Mouse (Mus musculus) bone marrow, adult 2 months (tissue): ENCODE data around the gene Tbc1d10a. TPM values are rescaled to one million over a fixed set of nuclear protein-coding genes. Genes with fewer than 3 reads are reported as not detected.

Experiments
- H3K27ac ChIP-seq: fragments of 200-500 bp; 2 replicates; pipeline ENCODE4 v1.5.1; 2012; ENCODE audit warnings: low read depth, mild to moderate bottlenecking, control low read depth, inconsistent platforms, low read length; ENCODE audit not compliant: control insufficient read depth, poor library complexity, insufficient read depth
- H3K4me1 ChIP-seq: fragments of 200-500 bp; 2 replicates; pipeline ENCODE4 v1.6.1; 2011; ENCODE audit warnings: low read length; ENCODE audit not compliant: control insufficient read depth, insufficient read depth
- H3K4me3 ChIP-seq: fragments of 200-500 bp; replicated peaks from 2 replicates; pipeline ENCODE3; 2011; ENCODE audit warnings: mild to moderate bottlenecking, low read depth, low read length, control low read depth; ENCODE audit not compliant: control insufficient read depth
- CTCF ChIP-seq: fragments of 200-500 bp; IDR thresholded peaks from 2 replicates; pipeline ENCODE4 v1.5.1; 2011; ENCODE audit warnings: low read length, control low read depth; ENCODE audit not compliant: control insufficient read depth, insufficient read depth
- POLR2A ChIP-seq: fragments of 200-500 bp; IDR thresholded peaks from 2 replicates; pipeline ENCODE4 v1.6.1; 2011; ENCODE audit warnings: low read depth, mild to moderate bottlenecking, control low read depth, low read length, borderline replicate concordance; ENCODE audit not compliant: control insufficient read depth
- WGBS: fragments of 180-500 bp; shearing (Covaris S2); methylation state at CpG from one replicate; pipeline ENCODE4 v1.1.7; 2018; 5-methylcytosine and 5-hydroxymethylcytosine counted together
- polyA plus RNA-seq: library from polyadenylated mRNA; stranded (reverse); fragments of >200 nt; gene quantifications from 2 replicates; pipeline ENCODE4 v1.2.4, GENCODE M21; 2011; ENCODE audit warnings: low replicate concordance; ENCODE audit not compliant: missing spikeins, insufficient read depth, insufficient read length

Tbc1d10a gene
- polyA plus RNA-seq, 1 experiment = 13.5 TPM

DNA sequence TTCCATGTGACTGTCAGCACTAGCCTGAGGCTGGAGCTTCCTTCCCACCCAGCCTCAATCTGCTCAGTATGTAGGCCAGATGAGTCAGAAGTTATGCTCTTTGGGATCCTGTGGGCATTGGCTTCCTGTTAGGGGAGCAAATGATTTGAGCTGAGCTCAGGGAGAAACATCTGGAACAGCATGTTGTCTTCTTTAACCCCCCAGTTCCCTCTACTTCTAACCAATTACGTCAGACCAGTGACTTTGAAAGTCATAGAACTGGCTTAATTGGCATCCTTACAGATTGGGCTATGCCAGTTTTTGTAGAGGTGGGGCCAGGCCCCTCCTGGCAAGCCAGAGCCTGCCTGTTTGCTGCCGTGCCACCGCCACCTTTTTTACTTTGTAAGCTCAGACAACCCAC lies 4.1 kb downstream of the Tbc1d10a start:
- 82% methylated on average over 3 of the region's 3 CpGs for WGBS
- no peak for TF ChIP-seq POLR2A
- TF ChIP-seq CTCF = no peak
- H3K27ac ChIP-seq = no peak overlapping the region
- no peaks in the 10 kb centered on the region; the same call in 1 of the 2 replicates for H3K4me1 ChIP-seq
- H3K4me3 ChIP-seq = no peak overlapping the region

DNA sequence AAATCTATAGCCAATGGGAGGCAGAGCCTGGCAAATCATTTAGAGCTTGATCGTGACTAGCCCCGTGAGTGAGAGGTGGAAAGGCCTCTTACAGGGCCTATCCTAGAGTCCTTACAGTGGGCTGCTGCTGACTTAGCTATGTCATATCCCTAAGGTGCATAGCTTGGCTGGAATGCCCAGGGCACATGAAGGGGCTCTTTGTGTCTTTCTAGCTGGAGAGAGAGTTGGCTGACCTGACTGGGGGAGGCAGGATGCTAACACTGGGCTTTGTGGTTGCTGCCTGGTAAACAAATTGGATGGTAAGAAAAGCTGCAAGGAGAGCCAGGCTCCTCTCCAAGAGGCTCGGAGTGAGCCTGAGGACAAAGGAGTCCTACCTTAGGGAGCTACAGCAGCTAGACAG lies 6.2 kb downstream of the Tbc1d10a start:
- 77% methylated on average over 3 of the region's 3 CpGs for WGBS
- Histone ChIP-seq H3K4me3 (no peak overlapping the region), H3K27ac (no peak overlapping the region), H3K4me1 (peaks cover 1% of the 10 kb centered on the region; the same call in 1 of the 2 replicates)
- TF ChIP-seq CTCF (no peak), POLR2A (no peak)

DNA sequence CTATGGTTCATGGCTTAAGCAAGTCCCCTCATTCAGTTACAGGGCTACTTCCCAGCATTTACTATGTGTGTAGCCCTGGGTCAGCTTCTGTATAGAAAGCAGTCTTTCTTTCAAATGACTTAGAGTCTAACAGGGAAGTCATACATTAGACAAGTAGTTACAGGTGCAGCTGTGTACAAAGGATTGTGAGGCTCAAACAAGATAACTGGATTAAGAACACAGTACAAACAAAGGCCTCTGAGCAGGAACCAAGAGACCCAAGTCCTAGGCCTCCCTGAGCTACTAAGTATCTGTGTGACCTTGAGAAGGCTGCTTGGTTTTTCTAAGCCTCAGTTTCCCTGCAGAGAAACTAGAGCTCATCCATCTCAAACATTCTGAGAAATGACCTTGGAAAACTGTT lies 6.8 kb downstream of the Tbc1d10a start:
- Histone ChIP-seq H3K27ac (no peak overlapping the region), H3K4me3 (no peak overlapping the region), H3K4me1 (peaks cover 1% of the 10 kb centered on the region; the same call in 1 of the 2 replicates)
- no peak for TF ChIP-seq CTCF
- no peak for TF ChIP-seq POLR2A

DNA sequence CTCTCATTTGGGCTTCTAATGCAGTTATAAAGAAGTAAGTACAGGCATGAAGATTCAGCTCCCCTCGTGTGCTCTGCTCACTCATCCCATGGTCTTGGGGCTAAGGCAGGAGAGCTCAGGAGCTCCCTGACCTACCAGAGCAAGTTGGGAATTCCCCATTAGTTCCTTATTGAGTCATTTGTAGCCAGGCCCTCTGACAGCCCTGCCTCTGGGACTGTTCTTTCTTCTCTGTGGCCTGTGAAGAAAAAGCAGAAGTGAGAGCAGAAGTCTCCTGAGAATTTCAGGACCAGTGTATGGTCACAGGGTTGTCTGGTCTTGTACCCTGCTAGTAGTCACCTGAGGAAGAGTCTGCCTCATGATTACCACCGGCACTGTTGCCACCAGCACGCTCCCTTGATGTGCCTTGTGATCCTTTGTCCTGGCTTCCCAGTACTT lies 9.0 kb downstream of the Tbc1d10a start:
- peaks cover 1% of the 10 kb centered on the region; the same call in 1 of the 2 replicates for H3K4me1 ChIP-seq
- WGBS = 13% methylated on average over 3 of the region's 3 CpGs

DNA sequence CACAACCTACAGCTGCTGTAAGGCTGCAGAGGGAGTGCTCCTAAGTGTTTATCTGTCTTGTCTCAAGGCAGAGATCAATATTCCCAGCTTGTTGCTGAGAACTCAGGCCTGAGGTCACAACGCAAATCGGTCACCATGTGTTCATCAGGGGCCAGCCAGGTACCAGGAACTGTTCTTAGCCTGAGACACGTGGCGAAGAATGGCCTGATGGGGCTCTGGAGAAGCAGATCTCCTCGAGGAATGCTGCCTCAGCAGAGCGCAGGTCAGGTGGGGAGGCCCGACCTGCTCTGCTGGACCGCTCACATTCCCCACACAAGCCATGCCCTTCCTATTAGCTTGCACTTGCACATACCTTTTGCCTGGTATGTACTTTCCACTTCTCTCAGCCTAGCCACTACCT lies 10.0 kb downstream of the Tbc1d10a start:
- no peak for TF ChIP-seq CTCF
- no peak for TF ChIP-seq POLR2A
- peaks cover 1% of the 10 kb centered on the region; the same call in 1 of the 2 replicates for H3K4me1 ChIP-seq
- H3K4me3 ChIP-seq = no peak overlapping the region
- H3K27ac ChIP-seq = no peak overlapping the region
- 85% methylated on average over 8 of the region's 8 CpGs for WGBS

More for the DNA sequence above, 9.0 kb downstream of the Tbc1d10a start:
- Histone ChIP-seq H3K4me3 (no peak overlapping the region), H3K27ac (no peak overlapping the region)
- TF ChIP-seq CTCF = no peak
- no peak for TF ChIP-seq POLR2A

DNA sequence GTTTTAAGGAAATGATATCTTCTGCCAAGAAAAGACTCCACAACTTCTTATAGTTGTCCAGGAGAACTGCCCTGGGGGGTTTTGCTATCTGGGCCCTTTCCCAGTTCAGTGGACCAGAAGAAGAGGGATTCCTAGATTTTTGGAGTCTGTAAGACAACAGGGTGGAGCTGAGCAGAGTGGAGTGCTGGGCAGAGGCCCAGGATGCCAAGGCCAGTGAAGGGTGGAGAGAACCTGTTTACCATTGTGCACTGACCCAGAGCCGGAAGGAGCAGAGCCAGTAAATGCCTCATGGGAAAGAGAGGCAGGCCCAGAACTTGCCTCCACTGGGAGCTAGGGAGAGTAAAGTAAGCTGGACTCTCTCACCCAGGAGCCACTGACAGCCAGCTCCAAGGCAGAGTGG lies 11.1 kb downstream of the Tbc1d10a start:
- Histone ChIP-seq H3K27ac (no peak overlapping the region), H3K4me1 (peaks cover 1% of the 10 kb centered on the region; the same call in 1 of the 2 replicates), H3K4me3 (no peak overlapping the region)
- WGBS = 68% methylated on average over 1 of the region's 1 CpGs
- TF ChIP-seq CTCF (no peak), POLR2A (no peak)

DNA sequence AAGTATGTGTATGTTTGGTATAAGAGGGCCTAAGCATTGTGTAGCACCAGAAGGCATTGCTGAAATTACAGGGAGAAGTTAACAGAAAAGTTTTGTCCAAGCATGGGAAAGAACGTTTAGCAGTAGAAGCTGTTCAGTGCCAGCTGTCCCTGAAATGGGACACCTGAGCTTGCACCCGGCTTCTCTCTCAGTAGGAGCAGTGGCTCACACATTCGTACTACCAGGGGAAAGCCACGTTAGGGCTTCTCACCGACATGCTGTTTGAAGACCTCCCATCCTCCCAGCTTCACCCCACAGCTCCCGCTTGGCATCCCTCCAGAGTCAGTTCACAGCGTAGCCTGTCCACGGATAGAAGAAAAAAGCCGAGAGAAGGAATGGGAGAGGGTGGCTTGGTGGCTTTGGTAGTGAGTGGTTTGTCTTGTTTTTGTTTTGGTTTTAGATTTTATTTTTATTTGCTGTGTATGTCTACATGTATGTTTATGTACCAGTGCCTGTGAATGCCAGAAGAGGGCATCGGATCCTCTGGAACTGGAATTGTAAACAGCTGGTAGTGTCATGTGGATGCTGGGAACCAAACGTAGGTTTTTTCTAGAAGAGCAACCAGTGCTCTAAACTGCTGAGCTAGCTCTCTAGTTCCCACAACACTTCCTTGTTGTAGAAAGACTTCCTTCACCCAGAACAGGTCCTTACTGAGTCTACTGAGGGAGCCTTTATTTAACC lies 15.6 kb downstream of the Tbc1d10a start:
- Histone ChIP-seq H3K4me1 (peaks cover 2% of the 10 kb centered on the region), H3K27ac (no peak overlapping the region), H3K4me3 (no peak overlapping the region)
- TF ChIP-seq CTCF (no peak), POLR2A (no peak)
- 82% methylated on average over 11 of the region's 11 CpGs for WGBS

DNA sequence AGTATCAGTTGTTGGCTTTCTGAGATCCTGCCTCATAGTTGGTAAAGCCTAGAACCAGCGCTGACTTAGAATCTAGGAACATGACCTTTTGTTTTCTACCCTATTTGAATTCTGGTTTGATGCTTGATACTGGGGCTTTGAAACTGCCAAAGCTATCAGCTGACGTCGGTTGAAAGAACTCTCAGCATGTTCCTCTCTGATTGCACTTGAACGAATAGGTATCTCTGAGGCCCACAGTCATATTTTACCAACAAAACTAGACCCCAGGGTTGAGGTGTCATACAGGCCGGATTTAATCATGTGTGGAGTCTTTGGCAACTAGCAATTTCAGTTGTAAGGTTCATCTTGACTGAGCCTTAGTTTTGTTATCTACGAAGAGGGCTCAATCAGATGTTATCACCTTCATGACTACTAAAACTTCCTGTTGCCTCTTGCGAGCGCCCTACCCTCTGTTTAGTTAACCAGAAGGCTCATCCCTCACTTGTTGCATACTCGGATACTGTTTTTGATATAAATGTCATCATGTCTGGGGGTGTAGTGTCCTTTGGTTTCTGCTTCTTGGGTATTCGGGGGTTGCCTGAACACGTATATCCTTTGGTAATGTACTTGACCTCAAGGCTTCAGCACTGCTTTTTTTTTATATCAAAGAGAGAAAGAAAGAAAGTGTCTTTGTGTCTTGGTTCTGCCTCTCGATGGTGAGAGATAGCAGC lies 16.6 kb downstream of the Tbc1d10a start:
- TF ChIP-seq CTCF (no peak), POLR2A (no peak)
- Histone ChIP-seq H3K27ac (peak overlapping the region; percentile 6; the same call in 1 of the 2 replicates), H3K4me1 (peaks cover 2% of the 10 kb centered on the region), H3K4me3 (no peak overlapping the region)
- 52% methylated on average over 12 of the region's 12 CpGs for WGBS

DNA sequence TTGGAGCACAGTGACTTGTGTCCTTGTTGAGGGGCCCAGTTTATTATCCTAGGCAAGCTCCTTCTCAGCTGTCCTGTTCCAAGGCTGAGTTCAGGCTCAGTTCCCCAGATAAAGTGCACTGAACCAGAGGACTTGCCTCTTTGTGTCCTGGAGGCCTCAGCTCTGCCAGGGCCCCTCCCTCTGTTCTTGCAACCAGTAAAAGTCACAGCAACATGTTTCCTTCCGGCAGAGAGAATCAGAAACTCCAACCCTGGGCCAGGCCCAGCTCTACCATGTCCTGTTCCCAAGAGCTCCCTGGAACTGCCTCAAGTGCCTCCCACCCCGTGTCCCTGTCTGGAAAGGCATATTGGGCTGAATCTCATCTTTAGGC lies 17.1 kb downstream of the Tbc1d10a start:
- Histone ChIP-seq H3K4me3 (no peak overlapping the region), H3K27ac (peak overlapping the region; percentile 6), H3K4me1 (peaks cover 2% of the 10 kb centered on the region)
- 24% methylated on average over 2 of the region's 2 CpGs for WGBS
- TF ChIP-seq CTCF = no peak
